ENCODE assay signal across 9 mouse cellular contexts in the genomic region with DNA sequence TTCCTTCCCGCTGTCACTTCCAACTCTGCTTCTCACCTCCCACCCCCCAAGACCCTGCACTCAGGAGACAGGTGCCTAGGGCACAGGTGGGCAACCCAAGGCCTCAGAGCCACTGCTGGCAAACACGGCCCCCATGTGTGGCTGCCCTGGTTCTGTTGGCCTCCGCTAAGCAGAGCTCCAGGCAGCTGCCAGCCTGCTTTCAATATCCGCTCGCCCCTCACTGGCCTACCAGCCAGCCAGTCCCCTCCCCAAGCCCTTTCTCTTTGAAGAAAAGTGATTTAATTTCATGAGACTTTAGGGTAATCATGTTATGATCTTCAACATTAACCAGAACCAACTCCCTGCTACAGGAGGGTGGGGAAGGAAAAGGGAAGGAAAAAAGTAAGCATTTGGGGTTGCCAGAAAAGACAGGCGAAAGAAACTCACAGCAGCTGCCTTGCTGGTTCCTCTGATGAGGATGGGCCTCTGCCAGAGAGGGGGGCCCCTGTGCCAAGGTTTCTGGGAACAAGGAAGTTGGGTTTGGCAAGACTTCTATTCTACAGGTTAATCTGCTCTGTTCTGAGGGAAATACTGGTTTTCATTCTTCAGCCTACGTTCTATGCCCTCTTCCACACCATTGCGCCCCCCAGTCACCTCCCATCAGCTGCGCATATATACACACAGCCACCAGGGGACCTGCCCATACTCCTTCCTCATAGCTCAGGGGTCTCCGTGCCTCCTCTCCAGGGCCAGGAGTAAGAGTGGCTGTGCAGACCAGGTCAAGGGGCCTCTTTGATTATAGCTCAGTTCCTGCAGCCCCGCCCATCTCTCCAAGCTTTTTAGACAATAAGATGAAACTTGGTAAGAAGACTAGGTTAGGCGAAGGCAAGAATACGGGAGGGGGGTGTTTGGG. TPM values are rescaled to one million over a fixed set of nuclear protein-coding genes. Genes with fewer than 3 reads are reported as not detected.
DNase-seq lines count a peak whose midpoint lies in the region; ATAC-seq and TF ChIP-seq lines count a peak whose summit lies in the region.
"Had no signal": no experiment of that assay in that cellular context is flagged by ENCODE, and none has a peak within 500 bp of the region (broad histone marks: within the 10 kb centered on the region; RNA-seq: fewer than 3 reads in every experiment).

No protein-coding gene starts in this region.

- TF ChIP-seq EP300 in lung, postnatal 0 days (IDR thresholded peaks at IDR 0.05): no peak

- no peaks in the 10 kb centered on the region for H3K27me3 ChIP-seq in heart, embryonic 12.5 days (replicated peaks)
- H3K27me3 ChIP-seq in lung, postnatal 0 days (replicated peaks; ENCODE audit: insufficient read depth, low read length): no peaks in the 10 kb centered on the region
- H3K27me3 ChIP-seq: liver, embryonic 13.5 days had no signal

- TF ChIP-seq CTCF in lung, postnatal 0 days (IDR thresholded peaks at IDR 0.05): peak; percentile 63

- no peak for ATAC-seq in heart, embryonic 12.5 days (ENCODE audit: insufficient number of reproducible peaks, low FRiP score)
- ATAC-seq in lung, postnatal 0 days: peak; percentile 79

- H3K4me1 ChIP-seq in heart, embryonic 12.5 days (replicated peaks): peaks cover 19% of the 10 kb centered on the region
- peaks cover 14% of the 10 kb centered on the region; the same call in 1 of the 2 replicates for H3K4me1 ChIP-seq in lung, postnatal 0 days (ENCODE audit: insufficient read depth, low read depth, low read length)
- H3K4me1 ChIP-seq: liver, embryonic 13.5 days had no signal

- 79% methylated on average over 13 of the region's 13 CpGs for whole genome bisulfite sequencing in heart, embryonic 12.5 days
- WGBS in lung, postnatal 0 days: 59% methylated on average over 13 of the region's 13 CpGs

- H3K4me3 ChIP-seq in heart, embryonic 12.5 days: no peak overlapping the region
- H3K4me3 ChIP-seq in lung, postnatal 0 days (ENCODE audit: low read depth, low read length): no peak overlapping the region
- H3K4me3 ChIP-seq: liver, embryonic 13.5 days had no signal

- intact Hi-C loops in heart, postnatal 14 days (cut with DNase I): no loop called here

- no peak overlapping the region for H3K9ac ChIP-seq in heart, embryonic 12.5 days
- H3K9ac ChIP-seq in lung, postnatal 0 days (replicated peaks; ENCODE audit: low read depth): no peak overlapping the region
- H3K9ac ChIP-seq: liver, embryonic 13.5 days had no signal

- no peaks in the 10 kb centered on the region for H3K9me3 ChIP-seq in heart, embryonic 12.5 days (replicated peaks)
- H3K9me3 ChIP-seq in lung, postnatal 0 days (ENCODE audit: low read length): no peaks in the 10 kb centered on the region
- H3K9me3 ChIP-seq: liver, embryonic 13.5 days had no signal

- H3K36me3 ChIP-seq in heart, embryonic 12.5 days: no peaks in the 10 kb centered on the region
- no peaks in the 10 kb centered on the region for H3K36me3 ChIP-seq in lung, postnatal 0 days (ENCODE audit: insufficient read depth, low read length)
- H3K36me3 ChIP-seq: liver, embryonic 13.5 days had no signal

- H3K27ac ChIP-seq in heart, embryonic 12.5 days (ENCODE audit: poor library complexity, severe bottlenecking): no peak overlapping the region
- H3K27ac ChIP-seq in lung, postnatal 0 days (ENCODE audit: low read length): peak overlapping the region; percentile 69
- H3K27ac ChIP-seq: liver, embryonic 13.5 days had no signal

- no peak overlapping the region for H3K4me2 ChIP-seq in heart, embryonic 12.5 days
- H3K4me2 ChIP-seq in lung, postnatal 0 days (replicated peaks; ENCODE audit: low read depth, low read length): no peak overlapping the region
- H3K4me2 ChIP-seq: liver, embryonic 13.5 days had no signal

- peak; percentile 95 for DNase-seq in heart, adult 11 months
- DNase-seq in urinary bladder, postnatal 14 days (ENCODE audit: low spot score): peak; percentile 35
- DNase-seq in urinary bladder, postnatal 10 days (ENCODE audit: low spot score): no peak
- DNase-seq in heart, postnatal 14 days: peak; percentile 43 to 58
- peak; percentile 47 for DNase-seq in lung, postnatal 0 days (ENCODE audit: low spot score)
- no peak for DNase-seq in urinary bladder, adult 2 months (ENCODE audit: low spot score)
- no peak for DNase-seq in yolk sac, embryonic 10.5 days (ENCODE audit: low spot score)
- DNase-seq: liver, embryonic 13.5 days had no signal

RNA-seq across cellular contexts. Expression of gene Ntn1, which starts 59.3 kb away (rescaled TPM):
- 38.6 and 41.9 TPM in 2 replicates for polyA plus RNA-seq in heart, embryonic 12.5 days (2016; fragmentation: Nextera tagmentation; extraction: Ambion mirVana)
- 10 to 100 TPM; 52.7 to 55.5 TPM for total RNA-seq in heart, postnatal 14 days (2021)
- 7.0 and 7.2 TPM in 2 replicates for polyA plus RNA-seq in lung, postnatal 0 days (2015; fragmentation: Nextera tagmentation; extraction: Ambion mirVana)
- polyA plus RNA-seq in urinary bladder, adult 2 months (2012; rRNA removed): 17.7 and 25.2 TPM in 2 replicates

Comparison
In these comparisons a context has a peak if more than half of its experiments do, and no peak if none do; other contexts are left out.
1. DNase-seq: peak in heart, adult 11 months (single experiment), urinary bladder, postnatal 14 days (single experiment), heart, postnatal 14 days (2 of 2) and lung, postnatal 0 days (single experiment); none in urinary bladder, postnatal 10 days (single experiment), urinary bladder, adult 2 months (single experiment) and yolk sac, embryonic 10.5 days (single experiment).